ENCODE assay signal across 10 mouse cellular contexts in genomic region chr7:126778147-126778546, GRCm38 (mm10). TPM values are rescaled to one million over a fixed set of nuclear protein-coding genes. Genes with fewer than 3 reads are reported as not detected.
DNase-seq lines count a peak whose midpoint lies in the region; ATAC-seq and TF ChIP-seq lines count a peak whose summit lies in the region.
"Had no signal": no experiment of that assay in that cellular context is flagged by ENCODE, and none has a peak within 500 bp of the region (broad histone marks: within the 10 kb centered on the region; RNA-seq: fewer than 3 reads in every experiment).

No protein-coding gene starts in this region.

- WGBS in lung, postnatal 0 days = 71% methylated on average over 3 of the region's 3 CpGs
- WGBS in lung, adult 2 months = 68% methylated on average over 3 of the region's 3 CpGs
- WGBS in limb, embryonic 12.5 days = 88% methylated on average over 3 of the region's 3 CpGs
- 79% methylated on average over 3 of the region's 3 CpGs for WGBS in stomach, embryonic 15.5 days

- H3K36me3 ChIP-seq in lung, postnatal 0 days (ENCODE audit: insufficient read depth, low read length) = no peaks in the 10 kb centered on the region
- H3K36me3 ChIP-seq in limb, embryonic 12.5 days = peaks cover 31% of the 10 kb centered on the region; the same call in 1 of the 2 replicates
- H3K36me3 ChIP-seq in stomach, embryonic 15.5 days = 0 out of 2 replicates have a peak, but pooled peaks cover 4% of the 10 kb centered on the region

- no peak for TF ChIP-seq POLR2A in lung, adult 2 months (IDR thresholded peaks at IDR 0.05; ENCODE audit: borderline replicate concordance, extremely low read depth, low read depth, low read length)

- no peaks in the 10 kb centered on the region for H3K9me3 ChIP-seq in lung, postnatal 0 days (ENCODE audit: low read length)
- no peaks in the 10 kb centered on the region for H3K9me3 ChIP-seq in limb, embryonic 12.5 days
- H3K9me3 ChIP-seq in stomach, embryonic 15.5 days = no peaks in the 10 kb centered on the region

- TF ChIP-seq CTCF in lung, postnatal 0 days (IDR thresholded peaks at IDR 0.05) = no peak
- no peak for TF ChIP-seq CTCF in lung, adult 2 months (IDR thresholded peaks at IDR 0.05; ENCODE audit: insufficient read depth, low read length)

- peak overlapping the region; percentile 94 for H3K4me2 ChIP-seq in lung, postnatal 0 days (replicated peaks; ENCODE audit: low read depth, low read length)
- H3K4me2 ChIP-seq in limb, embryonic 12.5 days = peak overlapping the region; percentile 90
- H3K4me2 ChIP-seq in stomach, embryonic 15.5 days = peak overlapping the region; percentile 90

- TF ChIP-seq EP300 in lung, postnatal 0 days (IDR thresholded peaks at IDR 0.05) = no peak

- no peak for ATAC-seq in lung, postnatal 0 days
- ATAC-seq in limb, embryonic 12.5 days (ENCODE audit: insufficient number of reproducible peaks, insufficient read depth, low FRiP score, low TSS enrichment, low read depth) = no peak
- no peak for ATAC-seq in stomach, embryonic 15.5 days (ENCODE audit: insufficient read depth, low FRiP score, low read depth)

- H3K4me1 ChIP-seq in lung, postnatal 0 days (ENCODE audit: insufficient read depth, low read depth, low read length) = peaks cover 29% of the 10 kb centered on the region
- H3K4me1 ChIP-seq in lung, adult 2 months (ENCODE audit: control insufficient read depth, insufficient read depth, low read length) = peaks cover 34% of the 10 kb centered on the region
- peaks cover 47% of the 10 kb centered on the region for H3K4me1 ChIP-seq in limb, embryonic 12.5 days (replicated peaks)
- H3K4me1 ChIP-seq in stomach, embryonic 15.5 days = peaks cover 47% of the 10 kb centered on the region

- H3K27ac ChIP-seq in lung, postnatal 0 days (ENCODE audit: low read length) = peak overlapping the region; percentile 94; the same call in 1 of the 2 replicates
- H3K27ac ChIP-seq in limb, embryonic 12.5 days = no peak overlapping the region
- H3K27ac ChIP-seq in stomach, embryonic 15.5 days = no peak overlapping the region

- DNase-seq in cerebellum, adult 9-11 months = peak; percentile 69
- DNase-seq in cerebellum, postnatal 4 days (ENCODE audit: low spot score in 2 of 2) = no peak
- DNase-seq in lung, postnatal 0 days (ENCODE audit: low spot score) = no peak
- DNase-seq in lung, adult 2 months = no peak
- no peak for DNase-seq in urinary bladder, adult 2 months (ENCODE audit: low spot score)
- DNase-seq in urinary bladder, postnatal 36 days (ENCODE audit: low spot score in 2 of 2) = no peak
- DNase-seq: left cerebral cortex, postnatal 4 days; retina, postnatal 1 day had no signal

- no peaks in the 10 kb centered on the region for H3K27me3 ChIP-seq in lung, postnatal 0 days (replicated peaks; ENCODE audit: insufficient read depth, low read length)
- H3K27me3 ChIP-seq in limb, embryonic 12.5 days = no peaks in the 10 kb centered on the region
- no peaks in the 10 kb centered on the region for H3K27me3 ChIP-seq in stomach, embryonic 15.5 days (replicated peaks)

- peak overlapping the region; percentile 98 for H3K9ac ChIP-seq in lung, postnatal 0 days (replicated peaks; ENCODE audit: low read depth)
- no peak overlapping the region for H3K9ac ChIP-seq in limb, embryonic 12.5 days (replicated peaks)
- no peak overlapping the region for H3K9ac ChIP-seq in stomach, embryonic 15.5 days

- H3K4me3 ChIP-seq in lung, postnatal 0 days (ENCODE audit: low read depth, low read length) = no peak overlapping the region; the same call in 1 of the 2 replicates
- H3K4me3 ChIP-seq in lung, adult 2 months (replicated peaks; ENCODE audit: extremely low read depth, low read depth, low read length) = no peak overlapping the region
- H3K4me3 ChIP-seq in limb, embryonic 12.5 days (replicated peaks) = no peak overlapping the region
- H3K4me3 ChIP-seq in stomach, embryonic 15.5 days (replicated peaks) = peak overlapping the region; percentile 63; the same call in 1 of the 2 replicates

RNA-seq across cellular contexts. Expression of gene Ypel3, which starts 1.4 kb away (rescaled TPM):
- 325 and 340 TPM in 2 replicates for polyA plus RNA-seq in lung, postnatal 0 days (2015; fragmentation: Nextera tagmentation; extraction: Ambion mirVana)
- polyA plus RNA-seq in lung, adult 2 months (2012; rRNA removed) = 390 and 597 TPM in 2 replicates
- polyA plus RNA-seq in limb, embryonic 12.5 days (2016; fragmentation: Nextera tagmentation; extraction: Ambion mirVana) = 104 and 126 TPM in 2 replicates
- polyA plus RNA-seq in stomach, embryonic 15.5 days (2015; fragmentation: Nextera tagmentation; extraction: Ambion mirVana) = 81.9 and 93.0 TPM in 2 replicates
- polyA plus RNA-seq in urinary bladder, adult 2 months (2012; rRNA removed) = 188 and 213 TPM in 2 replicates

RNA-seq across cellular contexts. Expression of gene Tbx6, which starts 3.1 kb away (rescaled TPM):
- 0.56 and 0.74 TPM in 2 replicates for polyA plus RNA-seq in lung, postnatal 0 days (2015; fragmentation: Nextera tagmentation; extraction: Ambion mirVana)
- polyA plus RNA-seq in lung, adult 2 months (2012; rRNA removed) = 8.7 and 9.5 TPM in 2 replicates
- polyA plus RNA-seq in limb, embryonic 12.5 days (2016; fragmentation: Nextera tagmentation; extraction: Ambion mirVana) = 0.50 and 0.68 TPM in 2 replicates
- polyA plus RNA-seq in stomach, embryonic 15.5 days (2015; fragmentation: Nextera tagmentation; extraction: Ambion mirVana) = 0.46 and 0.66 TPM in 2 replicates
- polyA plus RNA-seq in urinary bladder, adult 2 months (2012; rRNA removed) = 1.3 and 1.4 TPM in 2 replicates

RNA-seq across cellular contexts. Expression of gene Gdpd3, which starts 12.0 kb away (rescaled TPM):
- polyA plus RNA-seq in lung, postnatal 0 days (2015; fragmentation: Nextera tagmentation; extraction: Ambion mirVana) = 3.4 and 4.1 TPM in 2 replicates
- 18.4 and 35.7 TPM in 2 replicates for polyA plus RNA-seq in lung, adult 2 months (2012; rRNA removed)
- 1.3 and 2.4 TPM in 2 replicates for polyA plus RNA-seq in limb, embryonic 12.5 days (2016; fragmentation: Nextera tagmentation; extraction: Ambion mirVana)
- polyA plus RNA-seq in stomach, embryonic 15.5 days (2015; fragmentation: Nextera tagmentation; extraction: Ambion mirVana) = 3.1 and 3.3 TPM in 2 replicates
- 15.7 and 28.5 TPM in 2 replicates for polyA plus RNA-seq in urinary bladder, adult 2 months (2012; rRNA removed)

RNA-seq across cellular contexts. Expression of gene Ppp4c, which starts 14.1 kb away (rescaled TPM):
- 150 and 151 TPM in 2 replicates for polyA plus RNA-seq in lung, postnatal 0 days (2015; fragmentation: Nextera tagmentation; extraction: Ambion mirVana)
- polyA plus RNA-seq in lung, adult 2 months (2012; rRNA removed) = 135 and 156 TPM in 2 replicates
- polyA plus RNA-seq in limb, embryonic 12.5 days (2016; fragmentation: Nextera tagmentation; extraction: Ambion mirVana) = 378 and 401 TPM in 2 replicates
- 237 and 240 TPM in 2 replicates for polyA plus RNA-seq in stomach, embryonic 15.5 days (2015; fragmentation: Nextera tagmentation; extraction: Ambion mirVana)
- polyA plus RNA-seq in urinary bladder, adult 2 months (2012; rRNA removed) = 106 and 121 TPM in 2 replicates

RNA-seq across cellular contexts. Expression of gene Mapk3, which starts 18.7 kb away (rescaled TPM):
- polyA plus RNA-seq in lung, postnatal 0 days (2015; fragmentation: Nextera tagmentation; extraction: Ambion mirVana) = 180 and 183 TPM in 2 replicates
- polyA plus RNA-seq in lung, adult 2 months (2012; rRNA removed) = 500 and 548 TPM in 2 replicates
- 36.4 and 38.5 TPM in 2 replicates for polyA plus RNA-seq in limb, embryonic 12.5 days (2016; fragmentation: Nextera tagmentation; extraction: Ambion mirVana)
- polyA plus RNA-seq in stomach, embryonic 15.5 days (2015; fragmentation: Nextera tagmentation; extraction: Ambion mirVana) = 99.9 TPM in 2 replicates
- polyA plus RNA-seq in urinary bladder, adult 2 months (2012; rRNA removed) = 214 TPM in 2 replicates
